Mouse (Mus musculus) lung, adult 2 months (tissue): Measurements from ENCODE around the gene Elf3.

Source experiments
- CTCF ChIP-seq: fragments of 200-500 bp; IDR thresholded peaks from 2 replicates; pipeline ENCODE4 v1.5.1; 2011; ENCODE audit warnings: mild to moderate bottlenecking, low read length, control low read depth; ENCODE audit not compliant: insufficient read depth
- POLR2A ChIP-seq: fragments of 200-500 bp; IDR thresholded peaks from 2 replicates; pipeline ENCODE4 v1.6.1; 2011; ENCODE audit warnings: low read depth, mild to moderate bottlenecking, control low read depth, low read length, borderline replicate concordance; ENCODE audit errors: extremely low read depth

DNA sequence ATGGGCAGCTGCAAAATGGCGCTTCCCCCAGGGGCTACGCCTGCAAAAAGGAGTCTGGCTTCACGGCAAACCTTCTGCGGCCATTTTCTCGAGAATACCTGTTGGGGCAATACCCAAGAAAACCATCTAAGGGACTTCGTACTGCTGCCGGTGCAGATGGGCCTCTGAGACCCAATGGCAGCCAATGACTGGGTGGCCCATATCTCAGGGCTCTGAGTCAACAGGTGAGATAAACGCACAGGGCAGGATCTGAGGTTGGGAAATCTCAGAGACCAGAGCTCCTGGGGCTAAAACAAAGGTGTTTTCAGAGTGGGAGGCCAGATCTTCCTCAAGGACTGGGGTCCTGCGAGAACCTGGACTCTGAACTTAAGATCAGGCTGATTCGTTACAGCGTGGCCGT is 23.6 kb downstream of the Elf3 start:
- TF ChIP-seq CTCF (no peak), POLR2A (no peak)
